Mouse (Mus musculus): ENCODE measurements around the gene Ttll7. TPM values are rescaled to one million over a fixed set of nuclear protein-coding genes. Genes with fewer than 3 reads are reported as not detected.

Ttll7 gene
- total and polyA plus RNA-seq, 3 experiments: 0.38 TPM; not detected in 2

GRCm38 (mm10) chr3:146842766-146843165, 9.4 kb upstream of the Ttll7 start:
- Histone ChIP-seq H3K9me3 (replicated peaks) (no peaks in the 10 kb centered on the region), H3K27me3 (ENCODE audit: insufficient read depth, low read length) (peaks cover 3% of the 10 kb centered on the region; the same call in 1 of the 2 replicates), H3K4me1 (ENCODE audit: insufficient read depth, low read depth, low read length) (no peaks in the 10 kb centered on the region), H3K4me3 (ENCODE audit: low read depth, low read length) (no peak overlapping the region), H3K36me3 (replicated peaks) (no peaks in the 10 kb centered on the region)
- ATAC-seq (ENCODE audit: extremely low read depth, insufficient number of reproducible peaks, low FRiP score, poor library complexity, severe bottlenecking): no peak
- TF ChIP-seq POLR2AphosphoS5 (IDR thresholded peaks at IDR 0.05; ENCODE audit: insufficient replicate concordance, low read depth, low read length) (no peak), GATA2 (IDR thresholded peaks at IDR 0.05; ENCODE audit: borderline replicate concordance, low read depth, low read length) (no peak), TAL1 (conservative IDR thresholded peaks at IDR 0.05; ENCODE audit: low read depth, low read length) (no peak), GATA1 (IDR thresholded peaks at IDR 0.05; ENCODE audit: borderline replicate concordance, low read length) (no peak), CTCF (IDR thresholded peaks at IDR 0.05; ENCODE audit: low read depth, low read length) (no peak)
- no peak for DNase-seq (ENCODE audit: low spot score)

GRCm38 (mm10) chr3:146843470-146843869, 8.7 kb upstream of the Ttll7 start:
- no peak for TF ChIP-seq TAL1 (conservative IDR thresholded peaks at IDR 0.05; ENCODE audit: low read depth, low read length)
- Histone ChIP-seq H3K27me3 (ENCODE audit: insufficient read depth, low read length) (peaks cover 3% of the 10 kb centered on the region; the same call in 1 of the 2 replicates), H3K4me3 (ENCODE audit: low read depth, low read length) (no peak overlapping the region), H3K36me3 (replicated peaks) (no peaks in the 10 kb centered on the region), H3K9me3 (replicated peaks) (no peaks in the 10 kb centered on the region), H3K4me1 (ENCODE audit: insufficient read depth, low read depth, low read length) (no peaks in the 10 kb centered on the region)
- DNase-seq (ENCODE audit: low spot score) (no peak), ATAC-seq (ENCODE audit: extremely low read depth, insufficient number of reproducible peaks, low FRiP score, poor library complexity, severe bottlenecking) (no peak)

- no peak for TF ChIP-seq GATA1 (IDR thresholded peaks at IDR 0.05; ENCODE audit: borderline replicate concordance, low read length)
- TF ChIP-seq CTCF (IDR thresholded peaks at IDR 0.05; ENCODE audit: low read depth, low read length): no peak
- TF ChIP-seq TAL1 (conservative IDR thresholded peaks at IDR 0.05; ENCODE audit: low read depth, low read length): no peak
- TF ChIP-seq GATA2 (IDR thresholded peaks at IDR 0.05; ENCODE audit: borderline replicate concordance, low read depth, low read length): no peak
- TF ChIP-seq POLR2AphosphoS5 (IDR thresholded peaks at IDR 0.05; ENCODE audit: insufficient replicate concordance, low read depth, low read length): no peak
- H3K4me3 ChIP-seq (ENCODE audit: low read depth, low read length): no peak overlapping the region
- H3K36me3 ChIP-seq (replicated peaks): no peaks in the 10 kb centered on the region
- no peaks in the 10 kb centered on the region for H3K9me3 ChIP-seq (replicated peaks)
- no peak for DNase-seq (ENCODE audit: low spot score)
- H3K27me3 ChIP-seq (ENCODE audit: insufficient read depth, low read length): peaks cover 3% of the 10 kb centered on the region; the same call in 1 of the 2 replicates
- no peak for ATAC-seq (ENCODE audit: extremely low read depth, insufficient number of reproducible peaks, low FRiP score, poor library complexity, severe bottlenecking)
- no peaks in the 10 kb centered on the region for H3K4me1 ChIP-seq (ENCODE audit: insufficient read depth, low read depth, low read length)
These were observed 5.9 kb upstream of the Ttll7 start for GRCm38 (mm10) chr3:146846237-146846636.

GRCm38 (mm10) chr3:146848112-146848511, 4.1 kb upstream of the Ttll7 start:
- TF ChIP-seq POLR2AphosphoS5 (IDR thresholded peaks at IDR 0.05; ENCODE audit: insufficient replicate concordance, low read depth, low read length) (no peak), GATA2 (IDR thresholded peaks at IDR 0.05; ENCODE audit: borderline replicate concordance, low read depth, low read length) (no peak), TAL1 (conservative IDR thresholded peaks at IDR 0.05; ENCODE audit: low read depth, low read length) (no peak), CTCF (IDR thresholded peaks at IDR 0.05; ENCODE audit: low read depth, low read length) (no peak), GATA1 (IDR thresholded peaks at IDR 0.05; ENCODE audit: borderline replicate concordance, low read length) (no peak)

GRCm38 (mm10) chr3:146849360-146849759, 2.8 kb upstream of the Ttll7 start:
- TF ChIP-seq TAL1 (conservative IDR thresholded peaks at IDR 0.05; ENCODE audit: low read depth, low read length) (no peak), GATA1 (IDR thresholded peaks at IDR 0.05; ENCODE audit: borderline replicate concordance, low read length) (no peak), CTCF (IDR thresholded peaks at IDR 0.05; ENCODE audit: low read depth, low read length) (no peak), GATA2 (IDR thresholded peaks at IDR 0.05; ENCODE audit: borderline replicate concordance, low read depth, low read length) (no peak), POLR2AphosphoS5 (IDR thresholded peaks at IDR 0.05; ENCODE audit: insufficient replicate concordance, low read depth, low read length) (no peak)
- Histone ChIP-seq H3K4me3 (ENCODE audit: low read depth, low read length) (no peak overlapping the region), H3K27me3 (ENCODE audit: insufficient read depth, low read length) (peaks cover 7% of the 10 kb centered on the region), H3K4me1 (ENCODE audit: insufficient read depth, low read depth, low read length) (no peaks in the 10 kb centered on the region), H3K9me3 (replicated peaks) (no peaks in the 10 kb centered on the region), H3K36me3 (replicated peaks) (no peaks in the 10 kb centered on the region)
- no peak for DNase-seq (ENCODE audit: low spot score)
- ATAC-seq (ENCODE audit: extremely low read depth, insufficient number of reproducible peaks, low FRiP score, poor library complexity, severe bottlenecking): no peak

More at GRCm38 (mm10) chr3:146848112-146848511, 4.1 kb upstream of the Ttll7 start:
- H3K4me1 ChIP-seq (ENCODE audit: insufficient read depth, low read depth, low read length): no peaks in the 10 kb centered on the region
- peaks cover 9% of the 10 kb centered on the region for H3K27me3 ChIP-seq (ENCODE audit: insufficient read depth, low read length)
- H3K4me3 ChIP-seq (ENCODE audit: low read depth, low read length): no peak overlapping the region
- no peaks in the 10 kb centered on the region for H3K9me3 ChIP-seq (replicated peaks)
- ATAC-seq (ENCODE audit: extremely low read depth, insufficient number of reproducible peaks, low FRiP score, poor library complexity, severe bottlenecking) (no peak), DNase-seq (ENCODE audit: low spot score) (no peak)
- no peaks in the 10 kb centered on the region for H3K36me3 ChIP-seq (replicated peaks)

GRCm38 (mm10) chr3:146854473-146855087, 2.4 kb downstream of the Ttll7 start:
- H3K36me3 ChIP-seq (replicated peaks): no peaks in the 10 kb centered on the region
- TF ChIP-seq POLR2AphosphoS5 (IDR thresholded peaks at IDR 0.05; ENCODE audit: insufficient replicate concordance, low read depth, low read length): no peak
- TF ChIP-seq TAL1 (conservative IDR thresholded peaks at IDR 0.05; ENCODE audit: low read depth, low read length): no peak
- no peak for TF ChIP-seq CTCF (IDR thresholded peaks at IDR 0.05; ENCODE audit: low read depth, low read length)
- TF ChIP-seq GATA2 (IDR thresholded peaks at IDR 0.05; ENCODE audit: borderline replicate concordance, low read depth, low read length): no peak
- no peak for TF ChIP-seq GATA1 (IDR thresholded peaks at IDR 0.05; ENCODE audit: borderline replicate concordance, low read length)
- H3K27me3 ChIP-seq (ENCODE audit: insufficient read depth, low read length): peaks cover 13% of the 10 kb centered on the region; the same call in 1 of the 2 replicates
- DNase-seq (ENCODE audit: low spot score) (no peak), ATAC-seq (ENCODE audit: extremely low read depth, insufficient number of reproducible peaks, low FRiP score, poor library complexity, severe bottlenecking) (no peak)
- H3K4me3 ChIP-seq (ENCODE audit: low read depth, low read length): no peak overlapping the region
- H3K9me3 ChIP-seq (replicated peaks): no peaks in the 10 kb centered on the region
- no peaks in the 10 kb centered on the region for H3K4me1 ChIP-seq (ENCODE audit: insufficient read depth, low read depth, low read length)

Measured in G1E (cell line).